Mouse (Mus musculus): ENCODE measurements at regions not wholly inside any gene's neighbourhood (a gene's known extent, or its start where the extent isn't known, plus 50 kb on each side); places are given as distances from the start of the nearest gene placed in this dataset.

DNA sequence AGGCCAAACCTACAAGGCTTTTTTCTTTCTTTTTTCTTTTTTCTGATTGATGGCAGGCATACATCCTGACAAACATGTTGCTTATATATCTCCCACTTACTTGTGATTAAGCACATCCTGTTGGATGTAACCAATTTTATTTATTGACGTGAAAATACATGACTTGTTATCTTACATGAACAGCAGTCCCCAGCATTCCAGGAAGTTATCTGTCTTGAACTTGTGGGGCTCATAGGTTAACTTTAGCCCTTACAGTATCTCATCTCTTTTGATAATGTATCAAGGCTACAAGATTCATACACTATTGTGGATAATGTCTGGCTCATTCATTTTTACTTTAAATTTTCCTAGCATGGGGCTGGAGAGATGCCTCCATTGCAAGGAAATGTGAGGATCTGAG lies 852.0 kb upstream of the Agtr1b start:
- no peak for DNase-seq

DNA sequence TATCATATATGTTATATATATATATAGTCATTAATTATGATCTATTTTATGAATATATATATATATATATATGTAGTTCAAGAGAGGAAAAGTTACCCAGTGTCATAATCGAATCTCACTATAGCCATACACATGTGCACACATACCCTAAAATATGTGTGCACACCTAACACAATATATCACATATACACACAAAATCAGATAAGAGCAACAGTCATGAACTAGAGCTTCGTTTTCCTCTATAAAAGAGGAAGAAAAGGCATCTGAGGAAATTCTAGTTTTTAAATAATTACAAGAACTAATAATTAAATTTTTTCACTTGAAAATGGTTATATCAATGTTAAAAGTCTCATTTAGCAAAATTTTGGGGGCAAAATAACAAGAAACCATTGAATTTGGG lies 835.3 kb upstream of the Tbl1xr1 start:
- DNase-seq, result no peak

DNA sequence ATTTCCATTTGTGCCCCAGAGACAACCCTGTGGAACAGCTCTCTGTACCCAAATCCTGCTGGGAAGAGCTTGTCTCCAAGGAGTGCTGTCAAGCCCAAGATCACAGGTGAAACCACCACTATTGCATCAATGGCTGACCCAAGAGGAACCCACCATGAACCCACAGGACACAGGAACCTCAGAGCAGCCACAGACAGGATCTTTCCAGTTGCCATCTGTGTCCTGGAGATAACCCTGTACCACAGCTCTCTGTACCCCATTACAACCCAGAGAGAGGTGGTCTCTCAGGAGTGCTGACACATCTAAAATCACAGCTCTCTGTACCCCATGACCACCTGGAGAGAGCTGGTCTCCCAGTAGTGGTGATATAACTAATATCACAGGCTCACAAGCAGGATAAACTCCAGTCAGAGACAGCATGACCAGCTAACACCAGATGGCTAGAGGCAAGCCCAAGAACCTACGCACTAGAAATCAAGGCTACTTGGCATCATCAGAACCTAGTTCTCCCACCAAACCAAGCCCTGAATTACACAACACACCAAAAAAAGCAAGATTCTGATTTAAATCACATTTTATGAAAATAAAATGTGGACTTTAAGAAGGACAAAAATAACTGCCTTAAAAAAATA lies 820.2 kb upstream of the Tbl1xr1 start:
- DNase-seq, result no peak

DNA sequence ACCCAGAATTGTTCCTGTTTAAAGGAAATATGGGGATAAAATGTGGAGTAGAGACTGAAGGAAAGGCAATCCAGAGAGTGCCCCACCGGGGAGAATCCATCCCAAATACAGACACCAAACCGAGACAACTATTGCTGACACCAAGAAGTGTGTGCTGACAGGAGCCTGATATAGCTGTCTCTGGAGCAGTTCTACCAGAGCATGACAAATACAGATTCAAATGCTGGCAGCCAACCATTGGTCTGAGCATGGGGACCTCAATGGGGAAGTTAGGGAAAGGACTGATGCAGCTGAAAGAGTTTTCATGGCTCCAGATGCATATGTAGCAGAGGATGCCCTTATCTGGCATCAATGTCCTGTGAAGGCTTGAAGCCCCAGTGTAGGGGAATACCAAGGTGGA lies 813.1 kb upstream of the Tbl1xr1 start:
- no peak for DNase-seq

DNA sequence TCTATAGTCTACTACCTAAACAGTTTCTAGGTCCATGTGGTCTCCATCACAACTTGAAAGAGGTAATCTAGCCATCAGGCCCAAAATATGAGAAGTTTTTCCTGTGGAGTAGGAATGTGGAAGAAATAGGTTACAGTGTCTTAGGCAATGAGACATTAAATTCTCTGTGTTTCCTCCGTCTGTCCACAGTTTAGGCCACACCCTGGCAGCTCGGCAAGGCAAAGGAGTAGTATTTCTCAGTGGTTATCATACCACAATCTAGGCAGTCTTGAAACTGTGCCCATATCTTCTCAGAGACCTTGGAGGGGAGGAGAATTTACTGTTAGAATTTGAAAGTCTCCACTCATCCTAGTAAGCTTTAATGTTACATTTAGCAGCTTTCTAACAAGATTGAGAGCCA lies 811.0 kb upstream of the Tbl1xr1 start:
- no peak for DNase-seq

DNA sequence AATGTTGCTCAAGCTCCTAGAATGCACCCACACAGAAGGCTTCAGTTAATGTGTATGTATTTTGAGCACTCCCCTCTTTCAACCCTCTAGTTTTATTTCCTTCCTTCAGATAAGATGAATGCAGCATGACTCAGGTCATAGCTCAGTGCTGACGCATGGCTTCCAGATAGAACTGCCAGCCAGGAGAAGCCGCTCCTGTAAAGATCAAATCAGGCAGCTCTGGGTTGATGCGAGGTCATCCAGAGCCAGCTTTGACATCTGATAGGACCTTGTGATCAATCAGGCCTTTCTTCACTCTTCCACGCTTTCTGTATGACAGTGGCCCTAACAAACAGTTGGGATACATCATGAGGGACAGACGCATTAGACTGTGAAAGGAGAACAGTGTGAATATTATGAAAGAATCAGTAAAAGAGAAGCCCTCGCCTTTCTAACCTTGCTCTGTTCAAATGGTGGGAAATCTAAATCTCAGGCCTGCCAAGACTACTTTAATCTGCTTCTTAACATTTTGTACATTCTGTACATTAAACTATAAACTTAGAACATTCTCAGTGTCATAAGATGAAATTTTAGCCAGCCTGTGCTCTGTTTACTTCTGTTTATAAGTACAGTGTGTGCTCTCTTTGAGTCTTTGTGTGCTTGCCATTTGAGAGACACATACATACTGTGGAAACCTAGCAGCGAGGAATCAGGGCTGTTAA lies 807.9 kb upstream of the Tbl1xr1 start:
- no peak for DNase-seq

DNA sequence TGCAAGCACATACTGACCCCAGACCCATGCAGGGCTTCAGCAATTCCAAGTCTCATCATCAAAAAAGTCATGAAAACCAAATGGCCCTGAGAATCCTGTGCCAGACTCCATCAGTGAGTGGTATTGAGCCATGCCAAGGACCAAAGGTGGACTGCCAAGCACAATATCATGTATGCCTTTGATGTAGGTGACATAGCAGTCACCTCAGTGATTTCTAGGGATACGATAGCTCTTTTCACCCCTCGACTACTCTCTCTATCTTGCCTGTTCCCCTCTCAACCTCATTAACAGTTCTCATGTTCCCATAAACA lies 807.4 kb upstream of the Tbl1xr1 start:
- no peak for DNase-seq

DNA sequence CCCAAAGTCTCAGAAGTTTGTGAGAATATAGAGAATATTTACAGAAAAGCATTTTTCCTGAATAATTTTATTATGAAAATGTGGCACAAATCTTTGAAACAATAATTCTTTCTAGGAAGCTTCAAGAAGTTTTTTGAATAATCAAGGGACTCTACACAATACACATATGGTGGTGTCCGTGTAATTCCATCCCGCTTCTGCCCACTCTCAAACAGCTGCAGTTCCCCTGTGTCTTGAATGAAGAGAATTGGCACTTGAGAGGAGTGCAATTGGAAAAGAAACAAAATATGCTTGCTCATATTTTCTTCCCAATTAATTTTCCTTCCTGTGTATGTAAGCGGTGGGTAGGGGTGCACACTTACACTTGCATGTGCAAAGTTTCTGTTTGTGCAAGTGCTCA lies 805.7 kb upstream of the Tbl1xr1 start:
- no peak for DNase-seq

DNA sequence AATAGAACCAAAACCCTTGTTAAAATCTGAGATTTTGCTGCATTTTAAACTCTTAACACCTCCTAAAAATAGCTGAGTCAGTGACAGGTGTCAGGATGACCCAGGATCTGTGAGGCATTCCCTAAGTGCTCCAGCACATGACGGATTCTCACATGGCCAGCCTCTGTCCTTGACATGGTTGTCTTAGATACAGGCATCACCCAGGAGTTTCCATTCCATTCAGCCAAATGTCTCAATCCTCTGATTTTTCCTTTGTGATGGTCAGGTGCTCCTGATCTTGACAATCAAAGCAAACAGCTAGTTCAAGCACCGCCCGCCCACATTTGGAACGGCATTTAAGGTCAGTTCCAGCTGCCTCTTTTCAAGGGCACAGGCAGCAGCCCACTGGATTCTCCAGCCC lies 804.2 kb upstream of the Tbl1xr1 start:
- DNase-seq, result no peak

DNA sequence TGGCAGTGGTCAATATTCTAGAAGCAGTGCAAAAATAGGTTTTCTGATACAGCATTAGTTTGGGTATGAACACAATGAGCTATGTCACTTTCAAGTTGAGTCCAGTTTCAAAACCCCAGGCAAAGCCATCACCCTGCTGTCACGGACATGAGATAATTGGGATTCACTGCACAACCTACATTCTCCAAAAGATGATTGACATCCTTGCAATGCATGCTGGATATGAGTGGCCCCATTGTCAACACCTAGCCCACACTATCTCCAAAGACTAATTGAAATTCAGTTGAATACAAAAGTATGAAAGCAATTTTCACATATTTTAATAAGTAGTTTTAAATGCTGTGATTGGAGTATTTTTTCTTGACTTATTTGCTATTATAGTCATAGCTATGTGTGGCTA lies 783.7 kb upstream of the Tbl1xr1 start:
- no peak for DNase-seq

DNA sequence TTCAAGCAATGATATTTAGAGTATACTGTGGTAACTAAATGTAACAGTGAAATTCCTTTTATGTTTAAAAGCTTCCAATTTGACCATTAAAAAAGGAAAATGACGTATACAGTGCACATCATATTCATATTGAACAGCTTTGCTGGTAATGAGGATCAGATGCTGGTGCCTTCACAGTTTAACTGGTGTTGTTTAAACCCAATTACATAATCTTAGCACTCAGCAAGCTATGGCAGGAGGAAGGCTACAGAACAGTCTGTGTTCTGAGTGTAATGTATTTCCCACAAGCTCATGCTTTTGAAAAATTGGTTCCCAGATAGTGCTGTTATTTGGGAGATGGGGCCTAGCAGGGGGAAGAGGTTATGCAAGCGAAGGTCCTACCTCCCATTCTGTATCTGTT lies 783.1 kb upstream of the Tbl1xr1 start:
- no peak for DNase-seq

DNA sequence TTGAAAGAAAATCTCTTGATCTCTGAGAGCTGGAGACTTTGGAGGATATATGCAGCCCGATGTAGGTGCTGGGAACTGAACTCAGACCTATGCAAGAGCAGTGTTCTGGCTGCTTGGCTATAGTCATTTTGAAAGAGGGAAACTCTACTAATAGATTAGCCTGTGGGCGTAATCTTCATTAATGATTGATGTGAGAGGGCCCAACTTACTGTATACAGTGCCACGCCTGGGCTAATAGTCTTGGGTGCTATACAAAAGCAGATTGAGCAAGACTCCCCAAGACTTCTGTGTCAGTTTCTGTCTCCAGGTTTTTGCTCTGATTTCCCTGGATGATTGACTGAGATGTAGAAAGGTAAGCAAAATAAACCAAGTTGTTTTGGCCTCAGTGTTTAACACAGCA lies 781.7 kb upstream of the Tbl1xr1 start:
- no peak for DNase-seq

DNA sequence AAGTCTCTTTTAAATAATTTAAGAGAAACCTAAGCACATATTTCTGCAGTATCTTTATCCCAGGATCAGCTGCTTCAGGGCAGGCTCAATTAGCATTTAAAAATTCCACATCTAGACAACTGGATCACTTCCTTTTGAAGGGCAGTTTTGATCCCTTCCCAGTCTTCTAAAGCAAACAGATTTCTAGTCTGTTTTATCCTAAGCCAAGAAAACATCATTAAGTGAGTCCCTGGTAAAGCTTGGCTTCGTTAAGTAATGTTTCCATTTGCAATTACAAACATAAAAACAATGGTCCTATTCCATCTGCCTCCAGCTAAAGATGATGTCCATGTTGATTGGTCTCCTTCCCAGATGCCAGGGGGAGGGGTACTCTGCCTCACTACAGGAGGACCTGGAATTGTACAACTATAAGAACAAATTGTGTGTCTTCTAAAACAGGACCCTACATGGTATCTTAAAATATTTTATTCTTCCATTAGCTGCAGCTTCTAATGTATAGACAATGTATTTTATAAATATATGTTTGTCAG lies 779.8 kb upstream of the Tbl1xr1 start:
- DNase-seq, result no peak

DNA sequence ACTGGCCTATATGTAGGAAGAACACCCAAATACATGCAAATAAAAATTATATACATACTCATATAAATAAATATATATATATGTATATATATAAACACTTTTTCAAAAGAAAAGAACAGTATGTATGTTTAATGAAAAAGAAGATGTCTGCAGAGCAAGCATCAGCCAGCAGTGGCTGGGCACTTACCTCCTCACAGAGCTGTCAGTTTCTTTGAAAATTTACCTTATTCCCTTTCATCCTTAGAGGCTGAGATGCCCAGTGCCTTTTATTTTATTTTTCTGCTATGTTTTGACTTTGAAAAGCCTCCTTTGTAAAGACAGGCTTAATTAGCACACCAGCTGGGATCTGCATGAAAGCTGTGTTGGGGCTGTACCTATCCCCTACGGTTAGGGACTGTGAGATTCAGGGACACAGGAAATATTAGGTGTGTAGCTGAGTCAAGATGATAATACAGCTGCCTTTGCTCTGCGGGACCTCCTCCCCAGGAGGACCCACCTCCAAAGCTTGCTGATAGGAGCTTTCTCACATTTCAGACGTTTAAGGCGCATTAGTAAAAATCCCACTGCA lies 751.0 kb upstream of the Tbl1xr1 start:
- no peak for DNase-seq

DNA sequence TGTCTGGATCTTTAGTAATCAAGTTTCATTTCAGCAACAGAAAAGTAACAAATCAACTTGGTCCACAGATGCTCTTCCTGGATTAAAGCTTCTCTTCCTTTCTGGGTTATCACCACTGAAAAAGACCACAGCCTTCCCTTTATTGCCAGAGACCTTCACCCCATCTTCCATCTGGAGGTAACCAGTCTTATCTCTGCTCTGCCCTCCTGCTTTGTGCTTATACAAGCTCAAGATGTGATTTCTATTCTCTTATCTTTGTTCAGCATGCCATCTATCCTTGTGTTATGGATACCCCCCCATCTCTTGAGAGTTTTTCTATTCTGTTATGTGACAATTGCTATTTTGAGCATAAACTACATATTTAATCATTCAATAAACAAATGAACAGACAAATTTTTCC lies 734.5 kb upstream of the Tbl1xr1 start:
- no peak for DNase-seq

DNA sequence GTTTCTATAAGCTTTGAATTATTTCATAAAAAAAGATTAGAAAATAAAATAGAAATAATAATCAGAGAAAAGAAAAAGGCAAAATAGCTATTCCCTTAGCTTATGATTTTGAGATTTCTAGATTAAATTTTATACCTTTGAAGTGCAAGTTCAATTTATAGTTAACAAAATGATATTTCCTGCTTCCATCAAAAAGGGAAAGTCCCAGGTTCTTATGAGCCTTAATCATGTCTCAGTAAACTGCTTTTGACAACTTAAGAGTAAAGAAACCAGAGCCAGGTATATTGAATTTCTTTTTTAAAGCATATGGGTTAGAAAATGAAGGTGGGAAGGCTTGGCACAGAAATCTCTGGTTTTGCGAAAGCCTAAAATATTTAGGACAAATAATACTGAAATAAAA lies 733.4 kb upstream of the Tbl1xr1 start:
- DNase-seq, result no peak

DNA sequence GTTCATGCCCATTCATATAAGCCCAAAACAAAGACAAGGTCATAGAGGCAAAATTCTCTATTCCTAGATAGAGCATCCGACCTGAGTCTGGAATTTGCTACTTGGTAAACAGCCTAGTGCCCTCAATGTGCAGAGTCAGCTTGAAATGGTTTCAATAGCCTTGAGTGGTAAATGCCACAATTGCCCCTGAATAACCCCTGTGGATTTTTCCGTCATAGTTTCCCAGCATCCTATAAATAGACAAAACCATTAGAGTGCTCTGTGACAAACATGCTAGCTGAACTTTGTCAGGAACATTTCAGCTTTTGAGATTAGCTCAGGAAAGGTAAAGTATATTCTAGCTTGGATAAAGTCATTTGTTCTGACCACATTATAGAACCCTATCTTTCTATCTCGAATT lies 727.0 kb upstream of the Tbl1xr1 start:
- DNase-seq, result no peak

DNA sequence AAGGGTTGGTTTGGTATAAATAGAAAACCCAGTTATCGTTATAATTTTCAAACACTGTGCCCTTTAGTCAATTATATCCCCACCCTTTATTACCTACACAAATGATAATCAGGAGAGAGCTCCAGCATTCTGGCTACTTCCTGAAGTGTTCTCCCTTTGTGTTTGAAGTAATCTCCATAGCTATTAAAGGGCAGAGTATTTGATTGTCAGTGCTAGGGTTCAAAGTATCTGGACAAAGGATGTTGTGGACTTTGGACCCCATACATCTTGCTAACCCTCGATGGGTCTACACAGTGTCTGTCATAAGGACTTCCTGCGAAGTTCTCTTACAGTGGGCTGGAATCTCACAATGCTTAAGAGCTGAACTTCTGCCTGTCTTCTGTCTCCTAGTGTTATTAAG lies 720.3 kb upstream of the Tbl1xr1 start:
- no peak for DNase-seq

DNA sequence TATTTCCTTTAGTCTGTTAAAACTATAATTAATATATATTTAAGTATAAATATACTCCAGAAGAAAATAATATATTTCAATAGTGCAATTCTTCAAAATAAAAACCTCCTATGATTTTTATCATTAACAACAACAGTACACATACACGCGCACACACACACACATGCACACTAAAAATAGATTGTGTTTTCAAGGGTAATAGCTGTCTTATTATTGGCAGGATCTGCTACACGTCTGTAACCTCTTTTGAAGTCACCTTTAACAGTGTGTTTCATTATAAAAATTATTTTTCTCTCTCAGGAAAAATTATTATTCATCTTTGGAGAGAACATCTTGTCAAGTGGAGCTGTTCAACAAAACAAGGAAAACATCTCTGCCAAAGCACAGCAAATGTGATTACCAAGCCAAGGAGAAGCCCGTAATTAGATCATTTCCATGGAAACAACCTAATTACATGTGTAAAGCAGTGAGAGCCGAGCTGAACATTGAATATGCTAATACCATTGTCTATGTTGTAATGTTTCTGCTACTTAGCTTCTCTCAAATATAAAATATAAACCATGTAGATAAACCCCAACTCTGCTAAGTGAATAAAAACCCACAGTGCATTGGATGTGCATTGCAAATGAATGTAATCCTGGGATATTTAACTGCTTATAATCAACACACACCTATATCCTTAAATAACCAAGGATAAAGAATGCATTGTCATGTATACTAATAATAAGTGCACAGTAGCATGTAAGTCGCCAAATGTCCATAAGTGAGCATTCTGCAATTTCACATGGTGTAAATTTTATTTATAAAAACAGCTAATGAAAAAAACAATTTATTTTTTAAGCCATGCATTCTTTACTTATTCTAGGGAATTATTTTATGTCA lies 719.4 kb upstream of the Tbl1xr1 start:
- no peak for DNase-seq

DNA sequence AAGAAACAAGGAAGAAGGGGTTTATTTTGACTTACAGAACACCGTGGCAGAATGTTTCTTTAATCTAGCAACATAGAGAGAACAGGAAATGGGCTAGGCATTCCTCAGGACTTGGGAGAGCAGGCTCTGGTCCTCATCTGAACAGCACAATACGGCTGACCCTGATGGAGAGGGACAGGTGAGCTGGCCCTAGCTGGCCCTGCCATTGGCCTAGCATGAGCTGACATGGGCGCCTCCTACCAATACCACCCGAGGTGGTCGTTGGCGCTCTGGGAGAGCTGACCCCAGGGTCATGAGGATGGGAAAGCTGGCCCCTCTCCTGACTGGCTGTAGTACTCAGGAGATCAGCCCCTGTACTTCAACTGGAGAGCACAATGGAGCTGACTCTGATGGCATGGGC lies 718.4 kb upstream of the Tbl1xr1 start:
- no peak for DNase-seq

DNA sequence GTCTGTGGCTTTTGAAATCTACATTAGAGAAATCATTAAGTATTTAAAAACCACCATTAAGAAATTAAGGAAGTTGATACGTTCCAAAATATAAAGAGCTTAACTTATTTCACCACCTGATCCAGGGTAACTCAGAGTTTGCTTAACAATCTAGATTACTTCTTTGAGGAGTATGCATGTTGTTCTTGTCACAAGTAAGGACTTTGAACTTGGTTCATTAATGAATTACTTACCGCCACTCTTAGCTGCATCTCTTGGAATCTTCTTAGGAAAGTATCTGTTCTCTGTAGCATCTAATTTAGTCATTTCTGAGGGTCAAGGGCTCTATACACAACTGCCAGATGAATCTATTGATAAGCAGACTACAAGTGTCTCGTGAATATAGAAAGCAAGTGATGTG lies 715.4 kb upstream of the Tbl1xr1 start:
- no peak for DNase-seq

DNA sequence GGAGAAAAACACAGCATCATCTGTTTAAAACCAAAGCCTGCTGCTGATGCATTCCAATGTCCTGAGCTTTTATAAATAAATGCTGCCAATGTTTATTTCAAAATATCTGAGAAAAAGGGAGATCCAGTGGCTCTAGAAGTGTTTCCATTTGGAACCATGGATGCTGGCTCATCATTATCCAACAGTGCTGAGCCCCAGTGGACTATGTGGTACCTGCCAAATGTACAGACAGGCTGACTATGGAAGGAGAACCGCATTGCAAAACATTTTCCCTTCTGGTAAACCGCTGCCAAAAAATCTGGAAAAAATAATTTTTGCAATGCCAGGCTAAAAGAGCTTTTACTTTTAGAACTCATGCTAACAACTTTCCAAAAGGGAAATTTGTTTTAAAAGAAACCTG lies 696.6 kb upstream of the Tbl1xr1 start:
- DNase-seq, result no peak

DNA sequence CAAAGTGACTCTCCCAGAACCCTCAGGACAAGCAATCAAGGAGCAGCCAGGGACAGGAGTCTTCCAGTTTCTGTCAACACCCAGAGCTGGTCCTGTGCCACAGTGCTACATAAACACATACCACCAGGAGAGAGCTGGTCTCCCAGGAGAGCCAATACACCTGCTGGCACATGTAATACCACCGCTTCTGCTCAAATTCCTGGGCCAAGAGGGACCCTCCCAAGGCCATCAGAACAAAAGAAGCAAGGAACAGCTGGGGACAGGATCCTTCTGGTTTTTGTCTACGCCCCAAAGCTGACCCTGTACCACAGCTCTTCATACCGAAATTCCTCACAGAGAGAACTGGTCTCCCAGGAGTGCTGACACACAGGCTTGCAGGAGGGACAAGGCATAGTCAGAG lies 695.4 kb upstream of the Tbl1xr1 start:
- no peak for DNase-seq

DNA sequence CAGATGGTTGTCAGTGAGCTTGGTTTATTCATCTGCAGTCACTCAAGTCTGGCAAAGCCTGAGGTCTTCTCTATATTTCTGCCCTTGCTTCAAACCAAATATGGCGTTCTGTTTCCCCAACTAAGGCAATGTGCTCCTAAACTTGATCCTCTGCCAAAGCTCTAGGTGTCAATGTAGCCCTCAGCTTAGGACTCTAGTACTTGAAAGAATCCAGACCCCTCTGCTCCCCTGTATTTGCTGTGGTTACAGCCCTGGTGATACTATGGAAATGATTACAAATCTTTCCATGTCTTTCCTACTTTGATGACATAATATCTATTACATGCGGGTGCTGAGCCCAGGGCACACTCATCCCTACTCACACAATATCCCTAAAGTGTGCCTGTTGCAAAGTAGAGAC lies 672.9 kb upstream of the Tbl1xr1 start:
- no peak for DNase-seq

All from cerebellum, adult 11 months (tissue).